Mouse (Mus musculus) lung, adult 2 months (tissue): ENCODE results near the gene Galnt10.

ENCODE experiments used
- CTCF ChIP-seq: fragments of 200-500 bp; IDR thresholded peaks from 2 replicates; pipeline ENCODE4 v1.5.1; 2011; ENCODE audit warnings: mild to moderate bottlenecking, low read length, control low read depth; ENCODE audit not compliant: insufficient read depth
- POLR2A ChIP-seq: fragments of 200-500 bp; IDR thresholded peaks from 2 replicates; pipeline ENCODE4 v1.6.1; 2011; ENCODE audit warnings: low read depth, mild to moderate bottlenecking, control low read depth, low read length, borderline replicate concordance; ENCODE audit errors: extremely low read depth

DNA sequence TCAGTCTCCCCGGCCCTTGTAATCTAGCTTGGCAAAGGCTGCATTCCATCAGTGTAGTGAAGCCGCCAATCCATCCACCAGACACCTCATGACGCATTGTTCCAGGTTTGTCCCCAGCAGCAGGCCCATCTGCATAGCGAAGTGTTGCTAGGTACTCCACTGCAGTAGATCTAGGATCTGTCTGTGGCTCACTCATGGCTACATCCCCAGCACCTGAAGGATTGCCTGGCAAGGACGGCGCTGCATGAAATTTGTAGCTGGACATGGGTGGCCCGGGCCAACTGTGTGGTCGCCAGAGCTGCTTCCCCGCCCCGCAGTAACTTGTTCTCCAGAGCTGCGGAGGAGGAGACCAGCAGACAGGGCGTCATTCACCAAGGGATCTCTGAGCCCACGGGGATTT, 128.2 kb downstream of the Galnt10 start:
- no peak for TF ChIP-seq CTCF
- no peak for TF ChIP-seq POLR2A
